Mouse (Mus musculus): ENCODE data around the gene Ablim1.

GRCm38 (mm10) chr19:57328792-57329191, 14.1 kb upstream of the Ablim1 start:
- peak; percentile 52 for TF ChIP-seq CTCF (IDR thresholded peaks at IDR 0.05; ENCODE audit: borderline replicate concordance, insufficient read depth, low read depth, low read length)
- no peak for TF ChIP-seq POLR2A (IDR thresholded peaks at IDR 0.05; ENCODE audit: borderline replicate concordance, insufficient read depth, low read length)

Measured in cerebellum, adult 2 months (tissue).